Mouse (Mus musculus): Measurements from ENCODE around the gene Frat2. TPM values are rescaled to one million over a fixed set of nuclear protein-coding genes. Genes with fewer than 3 reads are reported as not detected.
A peak's percentile ranks its signal among the peaks of the same experiment; 100 is the strongest.

Frat2 gene
- polyA plus RNA-seq, 1 experiment, result 9.7 TPM

DNA sequence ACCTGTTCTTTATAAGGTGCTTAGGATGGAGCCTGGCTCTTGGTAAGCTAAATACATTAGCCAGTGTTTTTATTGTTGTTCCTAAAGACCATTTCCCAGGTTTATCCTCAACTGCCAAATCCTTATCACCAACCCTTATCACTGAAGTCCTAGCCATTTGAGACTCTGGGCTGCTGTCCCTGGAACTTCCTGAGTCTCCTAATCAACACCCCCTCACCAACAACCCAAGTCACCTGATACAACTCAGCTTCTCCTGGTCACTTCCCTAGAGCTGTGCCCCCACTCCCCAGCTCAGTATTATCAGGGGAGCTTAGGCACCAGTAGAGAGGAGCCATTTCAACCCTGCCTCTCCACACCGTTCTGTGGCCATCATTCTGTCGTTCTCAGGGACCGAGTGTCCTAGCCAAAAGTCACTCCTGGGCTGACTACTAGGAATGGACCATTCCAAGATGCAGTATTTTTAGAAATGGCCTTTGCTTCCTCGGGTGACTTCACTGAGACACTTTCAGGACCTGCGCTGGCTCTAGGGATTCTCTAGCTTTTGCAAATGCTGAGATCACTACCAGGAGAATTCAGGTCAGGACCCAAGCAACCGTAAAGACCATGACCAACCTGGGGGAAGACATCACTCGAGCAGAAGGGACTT lies 6.7 kb downstream of the Frat2 start:
- H3K4me3 ChIP-seq (replicated peaks; ENCODE audit: control insufficient read depth, low read depth, low read length), result no peak overlapping the region
- TF ChIP-seq CTCF (IDR thresholded peaks at IDR 0.05; ENCODE audit: control insufficient read depth, insufficient read depth, low read length) (no peak), POLR2A (IDR thresholded peaks at IDR 0.05; ENCODE audit: borderline replicate concordance, control insufficient read depth, low read depth, low read length) (no peak)
- H3K27ac ChIP-seq (ENCODE audit: control insufficient read depth, insufficient read depth, low read depth, low read length, poor library complexity), result no peak overlapping the region
- WGBS, result 73% methylated on average over 7 of the region's 7 CpGs
- peaks cover 2% of the 10 kb centered on the region; the same call in 1 of the 2 replicates for H3K4me1 ChIP-seq (ENCODE audit: control insufficient read depth, insufficient read depth, low read length)

DNA sequence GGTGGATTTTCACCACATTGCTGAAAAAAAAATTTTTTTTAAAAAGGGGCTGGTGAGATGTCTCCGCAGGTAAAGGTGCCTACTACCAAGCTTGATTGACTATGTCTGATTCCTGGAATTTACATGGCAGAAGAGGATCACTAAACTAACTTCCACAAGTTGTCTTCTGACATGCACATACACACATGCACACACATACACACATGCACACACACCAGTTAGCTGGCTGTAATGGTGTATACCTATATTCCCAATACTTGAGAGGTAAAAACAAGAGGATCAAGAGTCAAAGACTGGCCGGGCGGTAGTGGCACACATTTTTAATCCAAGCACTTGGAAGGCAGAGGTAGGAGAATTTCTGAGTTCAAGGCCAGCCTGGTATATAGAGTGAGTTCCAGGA lies 8.2 kb downstream of the Frat2 start:
- TF ChIP-seq CTCF (IDR thresholded peaks at IDR 0.05; ENCODE audit: control insufficient read depth, insufficient read depth, low read length), result no peak
- no peak for TF ChIP-seq POLR2A (IDR thresholded peaks at IDR 0.05; ENCODE audit: borderline replicate concordance, control insufficient read depth, low read depth, low read length)
- 92% methylated on average over 3 of the region's 3 CpGs for WGBS
- Histone ChIP-seq H3K4me3 (replicated peaks; ENCODE audit: control insufficient read depth, low read depth, low read length) (no peak overlapping the region), H3K27ac (ENCODE audit: control insufficient read depth, insufficient read depth, low read depth, low read length, poor library complexity) (no peak overlapping the region), H3K4me1 (ENCODE audit: control insufficient read depth, insufficient read depth, low read length) (peaks cover 3% of the 10 kb centered on the region; the same call in 1 of the 2 replicates)

DNA sequence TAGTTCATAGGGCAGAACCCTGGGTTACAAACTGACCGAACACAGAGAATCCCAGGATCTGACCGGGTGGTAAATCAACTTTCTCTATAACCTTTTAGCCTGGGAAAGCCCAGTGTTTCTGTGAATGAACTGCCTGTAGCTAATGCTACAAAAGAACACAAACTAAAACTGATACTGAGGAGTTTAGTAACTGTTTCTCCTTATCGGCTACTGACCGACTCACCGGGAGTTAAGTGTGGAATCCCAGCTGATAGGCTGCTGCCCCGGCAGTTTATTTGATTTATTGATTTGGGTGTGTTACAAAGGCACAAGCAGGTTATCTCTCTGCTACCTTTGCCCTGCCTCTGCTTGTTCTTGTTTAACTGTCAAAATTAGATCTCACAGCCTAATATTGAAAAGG lies 9.1 kb downstream of the Frat2 start:
- Histone ChIP-seq H3K4me3 (replicated peaks; ENCODE audit: control insufficient read depth, low read depth, low read length) (no peak overlapping the region), H3K4me1 (ENCODE audit: control insufficient read depth, insufficient read depth, low read length) (peaks cover 3% of the 10 kb centered on the region; the same call in 1 of the 2 replicates), H3K27ac (ENCODE audit: control insufficient read depth, insufficient read depth, low read depth, low read length, poor library complexity) (no peak overlapping the region)
- TF ChIP-seq CTCF (IDR thresholded peaks at IDR 0.05; ENCODE audit: control insufficient read depth, insufficient read depth, low read length) (no peak), POLR2A (IDR thresholded peaks at IDR 0.05; ENCODE audit: borderline replicate concordance, control insufficient read depth, low read depth, low read length) (no peak)
- WGBS, result 60% methylated on average over 6 of the region's 6 CpGs

DNA sequence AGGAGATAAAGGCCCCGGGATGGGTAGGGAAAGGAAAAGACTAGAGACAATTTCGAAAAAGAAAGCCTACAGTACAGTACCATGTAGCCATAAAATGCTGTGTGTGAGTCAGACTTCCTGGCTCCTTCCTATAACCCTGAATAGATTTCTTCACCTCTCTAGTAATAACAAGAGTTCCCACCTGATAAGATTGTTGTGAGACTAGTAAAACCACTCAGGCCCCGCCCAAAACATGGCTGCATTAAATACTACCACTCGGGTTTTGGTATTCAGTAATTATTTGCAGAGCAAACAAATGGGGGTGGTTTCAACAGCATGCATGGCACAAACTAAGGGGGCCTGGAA lies 10.0 kb downstream of the Frat2 start:
- WGBS, result 38% methylated on average over 4 of the region's 4 CpGs
- H3K27ac ChIP-seq (ENCODE audit: control insufficient read depth, insufficient read depth, low read depth, low read length, poor library complexity), result peak overlapping the region; percentile 32; the same call in 1 of the 2 replicates
- TF ChIP-seq CTCF (IDR thresholded peaks at IDR 0.05; ENCODE audit: control insufficient read depth, insufficient read depth, low read length) (no peak), POLR2A (IDR thresholded peaks at IDR 0.05; ENCODE audit: borderline replicate concordance, control insufficient read depth, low read depth, low read length) (no peak)
- peaks cover 3% of the 10 kb centered on the region; the same call in 1 of the 2 replicates for H3K4me1 ChIP-seq (ENCODE audit: control insufficient read depth, insufficient read depth, low read length)
- no peak overlapping the region for H3K4me3 ChIP-seq (replicated peaks; ENCODE audit: control insufficient read depth, low read depth, low read length)

DNA sequence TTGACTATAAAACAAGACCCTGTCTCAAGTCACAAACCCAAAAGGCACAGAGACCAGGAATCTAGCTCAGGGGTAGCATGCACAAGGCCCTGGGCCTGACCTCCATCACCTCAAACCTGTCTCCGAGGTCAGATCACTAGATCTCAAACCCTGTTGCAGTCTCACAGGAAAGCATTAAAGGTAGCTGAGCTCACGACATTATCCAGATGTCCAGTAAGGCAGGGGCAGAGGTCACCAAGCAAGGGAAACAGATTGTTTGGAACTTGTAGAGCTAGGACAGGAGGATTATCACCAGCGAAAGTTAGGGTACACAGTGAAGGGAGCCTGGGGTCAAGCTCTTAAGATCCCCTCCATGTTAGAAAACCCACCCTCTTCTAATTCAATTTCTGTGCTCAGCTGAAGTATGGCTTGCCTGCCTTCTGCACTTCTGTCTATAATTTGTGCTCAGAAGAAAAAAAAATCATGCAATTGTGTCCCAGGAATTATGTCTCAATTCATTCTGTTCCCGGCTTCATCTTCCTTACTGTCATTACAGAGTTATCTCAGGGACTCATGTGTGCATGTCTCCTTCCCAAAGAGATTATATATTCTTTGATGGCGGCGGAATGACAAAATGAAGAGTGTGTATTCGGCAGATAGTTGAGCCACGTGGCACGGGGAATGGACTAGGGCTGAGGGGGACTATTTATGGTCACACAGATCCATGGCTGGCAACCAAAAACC lies 10.6 kb downstream of the Frat2 start:
- WGBS, result 63% methylated on average over 9 of the region's 9 CpGs
- Histone ChIP-seq H3K27ac (ENCODE audit: control insufficient read depth, insufficient read depth, low read depth, low read length, poor library complexity) (peak overlapping the region; percentile 32; the same call in 1 of the 2 replicates), H3K4me1 (ENCODE audit: control insufficient read depth, insufficient read depth, low read length) (peaks cover 3% of the 10 kb centered on the region), H3K4me3 (replicated peaks; ENCODE audit: control insufficient read depth, low read depth, low read length) (no peak overlapping the region)
- TF ChIP-seq POLR2A (IDR thresholded peaks at IDR 0.05; ENCODE audit: borderline replicate concordance, control insufficient read depth, low read depth, low read length), result no peak
- TF ChIP-seq CTCF (IDR thresholded peaks at IDR 0.05; ENCODE audit: control insufficient read depth, insufficient read depth, low read length), result no peak

DNA sequence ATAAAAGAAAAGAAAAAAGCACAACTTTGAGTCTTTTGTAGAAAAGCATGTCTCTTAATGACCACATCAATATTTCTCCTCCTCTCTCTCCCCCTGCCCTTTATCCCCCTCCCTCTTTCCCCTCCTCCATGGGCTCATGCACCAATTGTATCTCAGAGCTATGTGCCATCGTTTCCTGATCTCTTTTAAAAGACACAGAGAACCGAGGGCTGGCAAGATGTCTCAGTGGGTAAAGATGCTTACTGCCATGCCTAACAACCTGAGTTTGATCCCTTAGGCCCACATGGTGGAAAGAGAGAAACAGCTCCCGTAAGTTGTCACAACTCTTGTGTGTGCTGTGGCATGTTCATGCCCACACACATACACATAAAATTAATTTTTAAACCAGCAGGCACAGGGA lies 11.2 kb downstream of the Frat2 start:
- WGBS, result 66% methylated on average over 3 of the region's 3 CpGs
- H3K4me1 ChIP-seq (ENCODE audit: control insufficient read depth, insufficient read depth, low read length), result peaks cover 3% of the 10 kb centered on the region
- no peak overlapping the region for H3K4me3 ChIP-seq (replicated peaks; ENCODE audit: control insufficient read depth, low read depth, low read length)
- TF ChIP-seq CTCF (IDR thresholded peaks at IDR 0.05; ENCODE audit: control insufficient read depth, insufficient read depth, low read length) (no peak), POLR2A (IDR thresholded peaks at IDR 0.05; ENCODE audit: borderline replicate concordance, control insufficient read depth, low read depth, low read length) (no peak)
- no peak overlapping the region for H3K27ac ChIP-seq (ENCODE audit: control insufficient read depth, insufficient read depth, low read depth, low read length, poor library complexity)

DNA sequence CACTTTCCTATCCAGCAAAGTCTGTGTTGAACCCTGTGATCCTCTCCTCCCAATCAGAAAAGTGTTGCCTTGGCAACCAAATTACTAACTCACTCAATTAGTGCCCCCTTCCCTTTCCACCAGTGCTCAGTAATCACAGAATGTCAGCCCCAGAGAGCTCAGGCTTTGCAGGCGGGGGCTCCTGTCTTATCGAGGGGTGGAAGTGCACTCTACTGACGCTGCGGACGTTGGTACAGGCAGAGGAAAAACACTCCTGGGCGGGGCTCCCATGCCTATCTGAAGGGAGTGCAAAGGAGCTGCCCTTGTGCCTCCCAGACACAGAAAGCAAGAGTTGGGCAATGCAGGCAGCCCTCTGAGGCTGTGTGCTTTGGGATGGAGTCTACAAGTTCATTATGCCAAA lies 12.1 kb downstream of the Frat2 start:
- Histone ChIP-seq H3K4me3 (replicated peaks; ENCODE audit: control insufficient read depth, low read depth, low read length) (no peak overlapping the region), H3K27ac (ENCODE audit: control insufficient read depth, insufficient read depth, low read depth, low read length, poor library complexity) (no peak overlapping the region), H3K4me1 (ENCODE audit: control insufficient read depth, insufficient read depth, low read length) (peaks cover 1% of the 10 kb centered on the region)
- WGBS, result 9% methylated on average over 6 of the region's 6 CpGs
- TF ChIP-seq POLR2A (IDR thresholded peaks at IDR 0.05; ENCODE audit: borderline replicate concordance, control insufficient read depth, low read depth, low read length) (no peak), CTCF (IDR thresholded peaks at IDR 0.05; ENCODE audit: control insufficient read depth, insufficient read depth, low read length) (no peak)

DNA sequence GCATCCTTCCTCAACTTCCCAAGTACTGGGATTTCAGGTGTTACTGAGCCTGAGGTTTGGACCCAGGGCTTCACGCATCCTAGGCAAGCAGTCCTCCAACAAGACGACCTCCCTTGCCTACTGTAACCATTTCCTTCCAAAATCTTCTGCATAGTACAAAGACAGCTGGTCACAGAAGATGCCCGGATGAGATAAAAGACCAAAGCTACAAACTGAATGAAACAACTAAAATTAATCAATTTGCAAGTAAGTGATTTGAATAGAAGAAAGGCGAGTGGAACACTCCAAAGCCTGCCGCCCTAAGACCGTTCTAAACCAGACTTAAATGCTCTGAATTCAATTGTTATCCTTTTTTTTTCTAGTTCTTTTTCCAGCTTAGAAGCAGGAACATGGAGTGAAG lies 12.5 kb downstream of the Frat2 start:
- WGBS, result 66% methylated on average over 6 of the region's 6 CpGs
- TF ChIP-seq CTCF (IDR thresholded peaks at IDR 0.05; ENCODE audit: control insufficient read depth, insufficient read depth, low read length) (no peak), POLR2A (IDR thresholded peaks at IDR 0.05; ENCODE audit: borderline replicate concordance, control insufficient read depth, low read depth, low read length) (no peak)
- no peak overlapping the region for H3K4me3 ChIP-seq (replicated peaks; ENCODE audit: control insufficient read depth, low read depth, low read length)
- H3K4me1 ChIP-seq (ENCODE audit: control insufficient read depth, insufficient read depth, low read length), result peaks cover 1% of the 10 kb centered on the region
- H3K27ac ChIP-seq (ENCODE audit: control insufficient read depth, insufficient read depth, low read depth, low read length, poor library complexity), result no peak overlapping the region
